Mouse (Mus musculus): Measurements from ENCODE around the gene Dcaf12l1. TPM values are rescaled to one million over a fixed set of nuclear protein-coding genes. Genes with fewer than 3 reads are reported as not detected.

Gene Dcaf12l1
- total RNA-seq (2023) = under 1 TPM in 1 of 2 experiments, not detected in 1; 0.64 TPM

DNA sequence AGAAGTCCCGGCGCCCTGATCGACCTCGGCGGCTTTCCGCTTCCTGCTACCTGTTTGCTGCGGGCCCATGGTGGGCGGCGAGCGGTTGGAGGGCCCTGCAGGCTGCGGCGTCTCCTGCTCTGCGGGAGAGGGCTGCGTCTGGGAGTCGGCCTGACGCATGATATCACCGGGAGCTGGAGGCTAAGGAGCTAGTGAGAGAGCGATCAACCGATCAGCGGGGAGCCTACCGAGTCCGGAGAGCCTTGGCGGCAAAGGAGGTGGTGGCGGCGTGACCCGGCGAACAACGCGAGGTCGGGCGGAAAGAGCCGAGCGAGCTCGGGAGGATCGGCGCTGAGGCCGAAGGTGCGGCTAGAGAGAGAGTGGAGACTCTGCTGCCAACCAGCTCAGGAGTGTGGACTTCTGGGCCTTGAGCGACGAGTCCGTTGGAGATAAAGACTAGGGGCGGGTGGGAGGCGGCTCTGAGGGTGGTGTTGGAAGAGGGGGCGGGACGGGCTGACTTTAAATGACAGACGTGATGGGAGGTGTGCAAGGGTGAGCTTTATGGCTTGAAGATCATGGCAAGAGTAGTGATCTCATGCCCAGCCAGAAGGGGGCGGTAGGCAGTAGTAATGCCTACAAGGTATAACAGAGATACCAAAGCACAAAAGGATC is at the start of gene Dcaf12l1:
Dcaf12l1 (minus strand) TSS at position 437 of the 651 bp plus-strand sequence.

